Mouse (Mus musculus) midbrain, embryonic 13.5 days (tissue): ENCODE results near the gene Med9. TPM values are rescaled to one million over a fixed set of nuclear protein-coding genes. Genes with fewer than 3 reads are reported as not detected.

Experiments used
- ATAC-seq: fragments of 200-750 bp; cut with Nextera tagmentation; 2 replicates; pipeline ENCODE4 v1.8.0; 2017; ENCODE audit warnings: mild to moderate bottlenecking, moderate TSS enrichment, moderate library complexity
- H3K27ac ChIP-seq: fragments of 300-500 bp; sonication (generic); 2 replicates; pipeline ENCODE4 v1.5.1; 2015; ENCODE audit warnings: inconsistent platforms, mild to moderate bottlenecking, moderate library complexity
- H3K27me3 ChIP-seq: fragments of 300-500 bp; sonication (generic); 2 replicates; pipeline ENCODE4 v1.6.1; 2015; ENCODE audit warnings: mild to moderate bottlenecking, inconsistent platforms
- H3K36me3 ChIP-seq: fragments of 300-500 bp; sonication (generic); 2 replicates; pipeline ENCODE4 v1.6.1; 2015; ENCODE audit warnings: mild to moderate bottlenecking, inconsistent platforms
- H3K4me1 ChIP-seq: fragments of 300-500 bp; sonication (generic); replicated peaks from 2 replicates; pipeline ENCODE4 v1.6.1; 2015; ENCODE audit warnings: inconsistent platforms
- H3K4me2 ChIP-seq: fragments of 300-500 bp; sonication (generic); replicated peaks from 2 replicates; pipeline ENCODE4 v1.6.1; 2015; ENCODE audit warnings: moderate library complexity, mild to moderate bottlenecking, inconsistent platforms
- H3K4me3 ChIP-seq: fragments of 300-500 bp; sonication (generic); replicated peaks from 2 replicates; pipeline ENCODE4 v1.5.1; 2015; ENCODE audit warnings: mild to moderate bottlenecking, inconsistent platforms
- H3K9ac ChIP-seq: fragments of 300-500 bp; sonication (generic); replicated peaks from 2 replicates; pipeline ENCODE4 v1.6.1; 2015; ENCODE audit warnings: mild to moderate bottlenecking, inconsistent platforms
- H3K9me3 ChIP-seq: fragments of 300-500 bp; sonication (generic); 2 replicates; pipeline ENCODE4 v1.6.1; 2016; ENCODE audit warnings: mild to moderate bottlenecking, inconsistent platforms
- WGBS: fragments of 180-500 bp; shearing (Covaris S2); methylation state at CpG from one replicate; pipeline ENCODE4 v1.1.7; 2015; 5-methylcytosine and 5-hydroxymethylcytosine counted together
- polyA plus RNA-seq: library from polyadenylated mRNA; unstranded; fragments of >200 nt; fragmentation: Nextera tagmentation; extraction: Ambion mirVana; gene quantifications from 2 replicates; pipeline ENCODE4 v1.2.1, GENCODE M21; 2015

Med9 gene
- polyA plus RNA-seq, 1 experiment from 2014 or later, result 34.9 TPM

DNA sequence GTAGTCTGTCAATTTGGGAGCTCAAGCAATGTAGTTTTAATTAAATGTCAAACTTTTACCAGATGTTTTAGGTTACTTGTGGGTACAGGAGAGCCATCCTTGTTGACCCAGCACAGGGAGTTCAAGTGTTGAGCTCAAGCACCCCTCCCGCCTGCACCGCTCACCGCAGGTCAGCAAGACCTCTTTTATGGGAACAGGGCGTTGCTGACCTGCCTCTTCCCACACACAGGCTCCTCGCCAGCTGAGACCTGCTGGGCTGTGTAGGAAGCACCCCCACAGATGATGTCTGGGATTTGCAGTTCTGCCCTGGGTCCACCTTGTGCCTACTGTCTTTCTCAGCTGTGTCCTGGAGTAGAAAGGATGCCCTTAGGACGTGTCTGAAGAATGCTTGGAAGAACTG, 8.7 kb downstream of the Med9 start:
- H3K4me3 ChIP-seq, result no peak overlapping the region
- 85% methylated on average over 6 of the region's 6 CpGs for WGBS
- H3K4me2 ChIP-seq, result no peak overlapping the region
- ATAC-seq, result no peak
- H3K9me3 ChIP-seq, result no peaks in the 10 kb centered on the region
- H3K36me3 ChIP-seq, result peaks cover 17% of the 10 kb centered on the region
- H3K9ac ChIP-seq, result no peak overlapping the region
- no peak overlapping the region for H3K27ac ChIP-seq
- H3K27me3 ChIP-seq, result no peaks in the 10 kb centered on the region
- H3K4me1 ChIP-seq, result no peaks in the 10 kb centered on the region

DNA sequence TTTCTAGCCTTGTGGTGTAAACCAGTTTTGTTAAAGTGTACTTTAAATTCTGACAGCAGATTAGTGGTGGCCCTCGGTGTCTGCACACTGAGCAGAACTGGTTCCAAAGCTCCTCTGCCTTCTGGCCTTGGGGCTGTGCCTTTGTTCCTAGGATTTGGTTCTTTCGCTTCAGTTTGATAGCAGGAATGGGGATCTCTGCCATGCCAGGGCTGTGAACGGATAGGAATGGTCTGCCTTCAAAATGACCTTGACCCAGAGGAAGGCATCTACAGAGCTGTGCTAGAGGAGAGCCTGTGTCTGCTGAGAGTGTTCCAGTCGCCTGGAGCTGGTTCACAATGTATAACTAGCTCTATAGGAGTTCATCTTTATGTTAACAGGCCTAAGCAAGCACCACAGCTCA, 11.4 kb downstream of the Med9 start:
- Histone ChIP-seq H3K27ac (no peak overlapping the region), H3K36me3 (peaks cover 26% of the 10 kb centered on the region), H3K4me2 (no peak overlapping the region), H3K27me3 (peaks cover 24% of the 10 kb centered on the region), H3K4me1 (peaks cover 11% of the 10 kb centered on the region), H3K9me3 (no peaks in the 10 kb centered on the region), H3K9ac (no peak overlapping the region), H3K4me3 (no peak overlapping the region)
- ATAC-seq, result no peak
- WGBS, result 80% methylated on average over 4 of the region's 4 CpGs

DNA sequence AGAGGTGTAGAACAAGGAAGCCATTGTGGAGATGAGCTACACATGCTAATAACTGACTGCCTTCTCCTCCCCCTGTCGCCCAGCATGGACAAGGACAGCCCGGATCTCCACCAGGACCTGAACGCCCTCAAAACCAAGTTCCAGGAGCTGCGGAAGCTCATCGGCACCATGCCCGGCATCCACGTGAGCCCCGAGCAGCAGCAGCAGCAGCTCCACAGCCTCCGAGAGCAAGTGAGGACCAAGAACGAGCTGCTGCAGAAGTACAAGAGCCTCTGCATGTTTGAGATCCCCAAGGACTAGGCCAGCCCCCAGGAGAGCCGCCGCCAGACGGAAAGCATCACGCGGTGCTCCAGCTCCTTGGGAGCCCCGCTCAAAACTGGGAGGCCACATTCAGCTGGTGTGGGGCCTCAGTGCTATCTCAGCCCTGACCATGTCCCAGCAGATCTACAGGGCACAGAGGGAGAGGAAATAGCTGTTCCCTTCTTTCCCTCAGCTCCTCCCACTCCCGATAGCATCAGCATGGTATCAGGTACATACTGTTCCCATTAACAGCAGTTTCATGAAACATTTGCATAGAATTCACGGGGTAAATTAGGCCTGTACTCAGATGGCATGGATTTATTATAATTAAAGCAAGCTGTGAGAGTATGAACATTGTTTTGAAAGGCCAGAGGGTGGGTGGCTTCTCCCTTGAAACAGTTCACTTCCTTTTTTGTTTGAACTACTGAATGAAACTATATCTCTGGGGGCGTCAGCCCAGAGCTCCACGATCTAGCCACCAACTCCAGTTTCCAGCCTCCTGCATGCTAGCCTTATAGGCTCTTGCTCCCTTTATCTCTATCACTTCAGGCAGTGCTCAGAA, 12.7 kb downstream of the Med9 start:
- H3K36me3 ChIP-seq, result peaks cover 26% of the 10 kb centered on the region
- H3K4me2 ChIP-seq, result no peak overlapping the region
- WGBS, result 91% methylated on average over 20 of the region's 20 CpGs
- H3K4me3 ChIP-seq, result no peak overlapping the region
- H3K9ac ChIP-seq, result no peak overlapping the region
- H3K9me3 ChIP-seq, result no peaks in the 10 kb centered on the region
- ATAC-seq, result no peak
- H3K27me3 ChIP-seq, result peaks cover 35% of the 10 kb centered on the region
- H3K27ac ChIP-seq, result no peak overlapping the region
- H3K4me1 ChIP-seq, result peaks cover 23% of the 10 kb centered on the region

- H3K4me3 ChIP-seq, result no peak overlapping the region
- H3K4me1 ChIP-seq, result peaks cover 23% of the 10 kb centered on the region
- no peak overlapping the region for H3K4me2 ChIP-seq
- peaks cover 37% of the 10 kb centered on the region for H3K27me3 ChIP-seq
- H3K9ac ChIP-seq, result no peak overlapping the region
- ATAC-seq, result no peak
- H3K27ac ChIP-seq, result no peak overlapping the region
- H3K36me3 ChIP-seq, result peaks cover 26% of the 10 kb centered on the region
- 90% methylated on average over 9 of the region's 9 CpGs for WGBS
- no peaks in the 10 kb centered on the region for H3K9me3 ChIP-seq
Measured at GRCm38 (mm10) chr11:59961338-59961875, 13.4 kb downstream of the Med9 start.

DNA sequence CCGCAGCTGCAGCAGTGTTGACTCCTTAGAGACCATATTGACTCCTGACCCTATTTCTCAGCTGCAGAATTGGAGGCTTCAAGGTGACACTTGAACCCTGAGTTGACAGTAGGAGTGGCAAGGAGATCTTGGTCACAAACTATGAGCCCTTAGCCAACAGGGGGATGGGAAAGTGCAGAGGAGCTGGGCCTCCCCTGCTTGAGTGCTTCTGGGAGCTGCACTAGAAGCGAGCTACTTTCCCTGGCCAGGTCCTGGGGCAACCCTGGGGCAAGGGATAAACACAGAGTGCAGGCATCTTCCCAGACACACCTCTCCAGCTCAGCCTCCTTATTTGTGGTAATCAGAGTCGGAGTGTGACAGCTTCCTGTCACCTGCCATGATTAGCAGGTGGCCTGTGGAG, 14.6 kb downstream of the Med9 start:
- 70% methylated on average over 3 of the region's 3 CpGs for WGBS
- H3K4me2 ChIP-seq, result no peak overlapping the region

DNA sequence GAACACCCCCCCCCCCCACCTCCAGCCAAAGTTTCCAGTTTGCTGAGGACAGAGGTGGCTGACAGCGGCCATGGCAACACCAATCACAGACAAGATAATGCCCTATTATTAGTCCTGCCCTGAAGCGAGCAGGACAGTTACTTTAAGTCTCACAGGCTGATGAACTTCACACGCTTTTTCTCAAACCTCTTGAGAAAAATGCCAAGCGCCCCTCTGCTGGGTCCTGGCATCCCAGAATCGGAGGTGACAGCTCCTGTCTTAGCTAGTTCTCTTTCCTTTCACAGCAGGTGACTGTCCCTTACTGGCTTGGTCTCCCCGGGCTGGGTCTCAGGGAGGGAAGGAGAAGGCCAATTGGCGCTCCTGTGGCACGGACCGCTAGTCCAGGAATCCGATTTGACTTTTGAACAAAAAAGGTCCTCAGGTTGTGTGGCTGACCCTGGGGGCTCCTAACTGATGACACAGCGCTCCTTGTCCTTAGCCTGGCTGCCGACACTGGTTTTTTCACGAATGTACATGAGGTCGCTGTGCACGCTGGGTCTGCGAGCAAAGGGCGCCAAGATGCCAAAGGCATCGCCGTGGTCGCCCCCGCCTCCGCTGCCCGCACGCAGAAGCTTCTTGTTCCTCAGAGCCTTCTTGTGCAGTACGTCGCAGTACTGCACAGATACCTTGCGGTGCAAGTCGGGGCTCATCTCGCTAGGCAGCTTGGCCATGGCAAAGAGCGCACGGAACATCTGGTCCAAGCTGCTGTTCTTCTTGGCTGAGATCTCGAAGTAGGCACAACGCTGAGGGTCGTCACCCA, 15.6 kb downstream of the Med9 start:
- Histone ChIP-seq H3K4me3 (peak overlapping the region; percentile 46), H3K27me3 (peaks cover 37% of the 10 kb centered on the region), H3K9me3 (no peaks in the 10 kb centered on the region), H3K4me2 (peak overlapping the region; percentile 87), H3K36me3 (peaks cover 24% of the 10 kb centered on the region), H3K9ac (peak overlapping the region; percentile 44; the same call in 1 of the 2 replicates), H3K27ac (no peak overlapping the region), H3K4me1 (peaks cover 23% of the 10 kb centered on the region)
- ATAC-seq, result no peak
- 5% methylated on average over 34 of the region's 34 CpGs for WGBS

More for the DNA sequence above, 14.6 kb downstream of the Med9 start:
- Histone ChIP-seq H3K27me3 (peaks cover 37% of the 10 kb centered on the region), H3K36me3 (peaks cover 24% of the 10 kb centered on the region), H3K4me1 (peaks cover 23% of the 10 kb centered on the region), H3K9ac (no peak overlapping the region), H3K27ac (no peak overlapping the region), H3K4me3 (no peak overlapping the region), H3K9me3 (no peaks in the 10 kb centered on the region)
- ATAC-seq, result no peak

- Histone ChIP-seq H3K9ac (peak overlapping the region; percentile 52), H3K4me3 (peak overlapping the region; percentile 46), H3K27ac (no peak overlapping the region), H3K4me2 (peak overlapping the region; percentile 87), H3K36me3 (peaks cover 24% of the 10 kb centered on the region), H3K4me1 (peaks cover 23% of the 10 kb centered on the region), H3K27me3 (peaks cover 37% of the 10 kb centered on the region), H3K9me3 (no peaks in the 10 kb centered on the region)
- peak; percentile 32; the same call in 1 of the 2 replicates for ATAC-seq
- WGBS, result 2% methylated on average over 33 of the region's 33 CpGs
Measured at GRCm38 (mm10) chr11:59964163-59964758, 16.3 kb downstream of the Med9 start.

DNA sequence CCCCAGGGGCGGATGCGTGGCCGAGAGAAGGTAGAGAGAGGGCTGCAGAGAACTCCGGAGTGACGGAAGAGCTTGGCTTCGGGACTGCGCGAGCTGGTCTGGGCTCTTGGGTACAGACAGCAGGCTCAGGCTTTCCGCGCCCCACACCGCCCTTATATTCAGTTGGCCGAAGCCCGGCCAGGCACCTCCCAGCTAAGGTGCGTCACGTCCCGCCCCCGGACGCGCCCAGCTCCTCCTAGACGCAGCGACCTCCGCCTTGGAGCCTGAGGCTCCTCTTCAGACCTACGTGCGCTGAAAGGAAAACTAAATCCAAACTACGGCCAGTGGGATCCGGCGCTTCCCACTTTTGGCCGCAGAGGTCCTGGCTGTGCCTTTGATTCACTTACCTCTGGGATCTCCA, 16.8 kb downstream of the Med9 start, which contains the start of gene Rasd1:
TSS of gene Rasd1 (minus strand) at position 127 of the 400 bp plus-strand sequence.
- peak; percentile 73 for ATAC-seq
- Histone ChIP-seq H3K9ac (peak within 1 kb of the TSS; percentile 52), H3K27me3 (peaks cover 37% of the 10 kb centered on the region), H3K4me1 (peaks cover 23% of the 10 kb centered on the region), H3K27ac (no peak within 1 kb of the TSS), H3K36me3 (peaks cover 24% of the 10 kb centered on the region), H3K9me3 (no peaks in the 10 kb centered on the region), H3K4me2 (peak within 1 kb of the TSS; percentile 87), H3K4me3 (peak within 1 kb of the TSS; percentile 46)
- WGBS, result 2% methylated on average over 28 of the region's 28 CpGs

DNA sequence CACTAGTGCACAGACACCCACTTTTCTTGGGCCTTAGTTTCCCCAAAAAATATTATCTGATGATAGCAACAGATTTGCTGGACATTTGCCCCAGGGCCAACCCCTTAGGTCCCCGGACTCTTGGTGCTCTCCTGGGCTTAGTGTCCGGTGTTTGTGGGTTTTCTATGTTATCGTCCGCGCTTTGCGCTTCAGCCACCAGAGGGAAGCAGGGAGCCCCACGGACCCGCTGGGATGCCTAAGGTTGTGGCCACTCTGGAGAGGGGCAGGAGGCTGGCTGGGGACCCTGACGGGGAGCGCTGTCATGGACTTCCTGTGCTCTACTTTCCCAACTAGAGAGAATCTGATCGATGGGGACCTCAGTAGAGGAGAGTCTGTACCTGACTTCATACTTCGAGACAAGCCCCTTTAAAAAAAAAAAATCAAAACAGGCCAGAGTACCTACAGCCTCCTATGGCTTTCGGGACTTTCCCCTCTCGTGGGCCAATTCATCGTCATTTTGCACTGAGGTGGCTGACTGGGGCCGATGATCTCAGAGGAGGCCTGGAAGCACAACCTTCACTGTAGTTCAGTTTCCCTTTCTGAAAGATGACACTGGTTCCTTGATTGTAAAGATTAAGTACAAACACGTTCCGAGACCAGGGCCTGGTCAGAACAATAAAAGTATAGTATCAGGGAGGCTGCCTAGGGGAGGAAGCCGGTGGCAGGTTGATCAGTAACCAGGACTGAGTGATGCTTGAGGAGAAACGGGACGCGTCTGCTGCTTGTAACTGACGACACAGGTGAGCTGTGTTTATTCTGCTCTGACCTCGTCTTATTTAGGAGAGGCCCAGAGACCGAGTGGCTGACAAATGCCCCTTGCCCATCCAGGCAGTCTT, 17.5 kb downstream of the Med9 start:
- peaks cover 37% of the 10 kb centered on the region for H3K27me3 ChIP-seq
- no peaks in the 10 kb centered on the region for H3K9me3 ChIP-seq
- ATAC-seq, result peak; percentile 75
- 35% methylated on average over 25 of the region's 25 CpGs for WGBS
- peak overlapping the region; percentile 87 for H3K4me2 ChIP-seq
- peaks cover 23% of the 10 kb centered on the region for H3K4me1 ChIP-seq
- no peak overlapping the region for H3K27ac ChIP-seq
- peaks cover 22% of the 10 kb centered on the region for H3K36me3 ChIP-seq
- H3K4me3 ChIP-seq, result peak overlapping the region; percentile 46
- H3K9ac ChIP-seq, result peak overlapping the region; percentile 52

DNA sequence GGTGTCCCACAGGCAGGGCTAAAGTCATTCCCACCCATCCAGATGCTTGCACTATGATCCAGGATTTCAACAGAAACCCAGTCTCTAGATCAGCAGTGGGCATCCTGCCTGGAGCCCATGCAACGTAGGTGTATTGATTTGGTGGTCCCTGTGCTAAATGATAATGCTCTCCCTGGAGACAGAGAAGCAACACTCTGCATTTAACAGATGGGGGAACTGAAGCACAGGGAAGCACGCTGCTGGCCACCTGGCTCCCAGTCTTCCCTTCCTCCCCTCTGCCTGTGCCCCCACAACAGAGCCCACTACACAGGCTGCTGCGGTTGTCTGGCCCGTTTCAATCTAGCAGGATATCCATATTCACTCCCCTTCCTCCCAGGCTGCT, 18.1 kb downstream of the Med9 start:
- Histone ChIP-seq H3K4me3 (no peak overlapping the region), H3K36me3 (peaks cover 16% of the 10 kb centered on the region), H3K9ac (no peak overlapping the region), H3K4me2 (no peak overlapping the region), H3K27ac (no peak overlapping the region), H3K27me3 (peaks cover 37% of the 10 kb centered on the region), H3K9me3 (no peaks in the 10 kb centered on the region), H3K4me1 (peaks cover 23% of the 10 kb centered on the region)
- 75% methylated on average over 4 of the region's 4 CpGs for WGBS
- ATAC-seq, result no peak

GRCm38 (mm10) chr11:59967765-59968164, 19.8 kb downstream of the Med9 start:
- 88% methylated on average over 1 of the region's 1 CpGs for WGBS
- no peak overlapping the region for H3K27ac ChIP-seq
- H3K27me3 ChIP-seq, result peaks cover 29% of the 10 kb centered on the region
- H3K4me1 ChIP-seq, result peaks cover 23% of the 10 kb centered on the region
- no peak overlapping the region for H3K4me2 ChIP-seq
- H3K9me3 ChIP-seq, result no peaks in the 10 kb centered on the region
- no peak for ATAC-seq
- H3K36me3 ChIP-seq, result 0 out of 2 replicates have a peak, but pooled peaks cover under 1% of the 10 kb centered on the region
- no peak overlapping the region for H3K4me3 ChIP-seq
- no peak overlapping the region for H3K9ac ChIP-seq
